Mouse (Mus musculus) frontal cortex, adult 2 months (tissue): ENCODE data around the gene Kdm7a. TPM values are rescaled to one million over a fixed set of nuclear protein-coding genes. Genes with fewer than 3 reads are reported as not detected.

Experiments used
- DNase-seq, 2 experiments: peaks; one replicate each; pipeline ENCODE4 v3.0.0; 2022; ENCODE audit warnings: low spot score in 1 of 2; ENCODE audit errors: extremely low spot score in 1 of 2
- polyA plus RNA-seq: library from polyadenylated mRNA; depleted of rRNA; stranded (reverse); fragments of >200 nt; gene quantifications from 2 replicates; pipeline ENCODE4 v1.2.3, GENCODE M21; 2012

Kdm7a gene
- polyA plus RNA-seq, 1 experiment: 13.2 TPM

- no peak for DNase-seq
Measured at GRCm38 (mm10) chr6:39208181-39208580, 1.6 kb upstream of the Kdm7a start.

GRCm38 (mm10) chr6:39205650-39206580 is 674 bp downstream of the Kdm7a start:
- DNase-seq: no peak

GRCm38 (mm10) chr6:39205064-39205649 is 1.4 kb downstream of the Kdm7a start:
- DNase-seq: peak; percentile 28 to 64

- no peak for DNase-seq
Measured at GRCm38 (mm10) chr6:39204444-39204843, 2.1 kb downstream of the Kdm7a start.

- no peak for DNase-seq
Measured at GRCm38 (mm10) chr6:39203236-39203635, 3.4 kb downstream of the Kdm7a start.

GRCm38 (mm10) chr6:39193006-39193405 is 13.6 kb downstream of the Kdm7a start:
- DNase-seq: no peak

- DNase-seq: no peak
Measured at GRCm38 (mm10) chr6:39191518-39191917, 15.1 kb downstream of the Kdm7a start.

GRCm38 (mm10) chr6:39187227-39187626 is 19.4 kb downstream of the Kdm7a start:
- no peak for DNase-seq

GRCm38 (mm10) chr6:39169089-39169488 is 37.5 kb downstream of the Kdm7a start:
- DNase-seq: no peak

- DNase-seq: no peak
Measured at GRCm38 (mm10) chr6:39164891-39165290, 41.7 kb downstream of the Kdm7a start.

- no peak for DNase-seq
Measured at GRCm38 (mm10) chr6:39161975-39162374, 44.6 kb downstream of the Kdm7a start.

GRCm38 (mm10) chr6:39146041-39146440 is 60.5 kb downstream of the Kdm7a start:
- peak in 1 of 2 experiments; percentile 31 for DNase-seq

GRCm38 (mm10) chr6:39132556-39132955 is 74.0 kb downstream of the Kdm7a start:
- no peak for DNase-seq

- no peak for DNase-seq
Measured at GRCm38 (mm10) chr6:39131480-39131879, 75.1 kb downstream of the Kdm7a start.

GRCm38 (mm10) chr6:39124719-39125118 is 81.9 kb downstream of the Kdm7a start:
- no peak for DNase-seq

GRCm38 (mm10) chr6:39120685-39121084 is 85.9 kb downstream of the Kdm7a start:
- no peak for DNase-seq

GRCm38 (mm10) chr6:39118456-39118881 is 88.1 kb downstream of the Kdm7a start:
- DNase-seq: no peak

GRCm38 (mm10) chr6:39117584-39118455 is 88.8 kb downstream of the Kdm7a start, which contains the start of gene Parp12:
Parp12 (minus strand) TSS chr6:39118349.
- DNase-seq: peak in 1 of 2 experiments; percentile 25

GRCm38 (mm10) chr6:39115438-39115837 is 91.2 kb downstream of the Kdm7a start:
- DNase-seq: no peak

GRCm38 (mm10) chr6:39113141-39113540 is 93.4 kb downstream of the Kdm7a start:
- DNase-seq: no peak

GRCm38 (mm10) chr6:39112701-39113100 is 93.9 kb downstream of the Kdm7a start:
- no peak for DNase-seq
